Mouse (Mus musculus): ENCODE data around the gene Cfap77.

- TF ChIP-seq CTCF (IDR thresholded peaks at IDR 0.05; ENCODE audit: low read depth, low read length) (peak; percentile 68), POLR2A (IDR thresholded peaks at IDR 0.05; ENCODE audit: borderline replicate concordance, low read depth, low read length) (no peak)
Measured at GRCm38 (mm10) chr2:28923912-28924311, 131.0 kb downstream of the Cfap77 start.
